ENCODE assay signal across 1 mouse cellular context in the genomic region with DNA sequence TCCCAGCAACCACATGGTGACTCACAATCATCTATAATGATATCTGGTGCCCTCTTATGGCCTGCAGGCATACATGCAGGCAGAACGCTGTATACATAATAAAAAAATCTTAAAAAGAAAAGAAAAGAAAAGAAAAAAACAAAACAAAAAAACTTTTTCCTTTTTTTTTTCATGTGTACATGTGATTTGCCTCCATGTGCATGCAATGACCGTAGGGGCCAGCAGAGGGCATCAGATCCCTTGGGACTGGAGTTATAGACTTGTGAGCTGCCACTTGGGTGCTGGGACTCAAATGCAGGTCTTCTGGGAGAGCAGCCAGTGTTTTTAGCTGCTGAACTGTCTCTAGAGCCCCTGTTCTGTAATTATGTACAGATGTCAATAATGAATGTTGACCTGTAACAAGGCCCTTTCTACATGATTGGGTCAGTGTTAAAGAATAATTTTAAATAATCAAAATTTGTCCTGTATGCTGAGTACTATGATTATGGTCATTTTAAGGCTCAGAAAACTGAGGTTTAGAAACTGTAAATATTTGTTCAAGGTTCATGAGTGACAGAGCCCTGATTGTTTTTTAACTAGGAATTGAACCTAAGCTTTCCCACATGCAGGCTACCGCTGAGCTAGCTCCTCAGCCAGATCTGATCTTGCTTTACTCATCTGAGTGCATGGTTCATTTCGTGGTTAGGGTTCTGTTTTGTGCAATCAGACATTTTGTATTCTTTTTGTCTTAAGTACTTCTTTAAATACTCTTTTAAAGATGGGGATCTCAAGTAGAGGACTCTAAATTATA.
TF ChIP-seq lines count a peak whose summit lies in the region.

No protein-coding gene starts in this region.

TF ChIP-seq in MEL, 35 proteins besides CTCF, POLR2A, EP300 and RAD21 (continued from another document):
- TF ChIP-seq NELFE (IDR thresholded peaks at IDR 0.05; ENCODE audit: low read depth, low read length) (no peak), ZMIZ1 (IDR thresholded peaks at IDR 0.05; ENCODE audit: low read depth, low read length) (no peak), MAX (IDR thresholded peaks at IDR 0.05; ENCODE audit: low read length) (no peak), GATA1 (IDR thresholded peaks at IDR 0.05; ENCODE audit: low read depth, low read length) (no peak), GABPA (IDR thresholded peaks at IDR 0.05; ENCODE audit: low read depth, low read length) (no peak), MAFK (IDR thresholded peaks at IDR 0.05; ENCODE audit: borderline replicate concordance, low read depth, low read length) (no peak), NRF1 (IDR thresholded peaks at IDR 0.05; ENCODE audit: insufficient read depth, low read depth, low read length, poor library complexity, severe bottlenecking) (no peak), CHD2 (IDR thresholded peaks at IDR 0.05; ENCODE audit: low read length) (no peak), POLR2AphosphoS2 (IDR thresholded peaks at IDR 0.05; ENCODE audit: low read length) (no peak), ETS1 (IDR thresholded peaks at IDR 0.05; ENCODE audit: low read depth, low read length) (no peak)
TF ChIP-seq in MEL: peak in this region for 5.
